Mouse (Mus musculus): Measurements from ENCODE around the gene Kcnmb1. TPM values are rescaled to one million over a fixed set of nuclear protein-coding genes. Genes with fewer than 3 reads are reported as not detected.

Gene Kcnmb1
- total and polyA plus RNA-seq, 2 experiments from 2014 or later, result 0.07 to 0.11 TPM

DNA sequence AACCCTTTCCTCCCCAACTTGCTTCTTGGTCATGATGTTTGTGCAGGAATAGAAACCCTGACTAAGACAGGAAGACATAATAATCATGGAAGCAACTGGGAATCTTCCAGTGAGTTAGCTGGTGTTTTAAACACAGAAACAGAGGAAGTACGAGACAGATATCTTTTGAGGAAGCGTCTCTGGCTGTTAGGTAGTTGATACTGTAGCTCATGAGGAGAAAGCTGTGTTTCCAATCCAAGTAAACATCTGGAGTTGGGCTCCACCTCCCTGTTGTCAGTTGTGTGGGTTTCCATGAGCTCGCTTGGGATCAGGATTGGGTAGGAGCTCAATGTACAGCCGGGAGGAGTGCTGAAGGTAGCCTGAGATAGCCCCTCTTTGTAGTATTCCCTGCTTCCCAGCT is 16.3 kb upstream of the Kcnmb1 start:
- DNase-seq (ENCODE audit: low spot score) (no peak), ATAC-seq (ENCODE audit: low FRiP score) (no peak)
- H3K36me3 ChIP-seq (ENCODE audit: insufficient read depth, low read length), result no peaks in the 10 kb centered on the region
- H3K4me1 ChIP-seq (ENCODE audit: insufficient read depth, low read length), result no peaks in the 10 kb centered on the region
- TF ChIP-seq CTCF (IDR thresholded peaks at IDR 0.05), result no peak
- no peak overlapping the region for H3K9ac ChIP-seq (replicated peaks; ENCODE audit: low read length, poor library complexity, severe bottlenecking)
- H3K4me3 ChIP-seq (ENCODE audit: low read depth, low read length), result no peak overlapping the region
- H3K27me3 ChIP-seq (ENCODE audit: insufficient read depth, low read length), result no peaks in the 10 kb centered on the region
- no peaks in the 10 kb centered on the region for H3K9me3 ChIP-seq (ENCODE audit: low read length)
- 83% methylated on average over 4 of the region's 4 CpGs for whole genome bisulfite sequencing
- H3K4me2 ChIP-seq (ENCODE audit: low read depth, low read length, poor library complexity, severe bottlenecking), result no peak overlapping the region
- no peak overlapping the region for H3K27ac ChIP-seq (ENCODE audit: low read depth, low read length)

DNA sequence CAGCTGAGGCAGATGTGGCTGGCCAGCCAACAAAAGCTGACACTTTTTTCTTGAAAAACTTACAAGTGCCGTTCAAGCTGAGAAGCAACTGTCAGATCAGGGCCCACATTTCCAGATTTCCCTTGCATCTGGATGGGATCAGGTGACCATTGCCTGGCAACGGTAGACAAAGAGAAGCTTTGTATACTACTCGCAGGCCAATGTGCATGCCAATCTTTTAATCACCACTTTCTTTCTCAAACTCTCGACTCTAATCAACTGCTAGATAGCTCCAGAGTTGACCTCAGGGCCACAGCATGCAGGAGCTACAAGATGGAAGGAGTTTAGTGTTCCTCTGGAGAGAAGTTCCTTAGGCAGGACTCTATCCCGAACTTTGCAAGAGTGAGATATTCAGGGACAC is 11.7 kb upstream of the Kcnmb1 start:
- Histone ChIP-seq H3K36me3 (ENCODE audit: insufficient read depth, low read length) (no peaks in the 10 kb centered on the region), H3K27me3 (ENCODE audit: insufficient read depth, low read length) (no peaks in the 10 kb centered on the region), H3K4me1 (ENCODE audit: insufficient read depth, low read length) (no peaks in the 10 kb centered on the region), H3K27ac (ENCODE audit: low read depth, low read length) (no peak overlapping the region), H3K4me3 (ENCODE audit: low read depth, low read length) (no peak overlapping the region), H3K9ac (replicated peaks; ENCODE audit: low read length, poor library complexity, severe bottlenecking) (no peak overlapping the region), H3K9me3 (ENCODE audit: low read length) (no peaks in the 10 kb centered on the region), H3K4me2 (ENCODE audit: low read depth, low read length, poor library complexity, severe bottlenecking) (no peak overlapping the region)
- 32% methylated on average over 5 of the region's 5 CpGs for WGBS
- TF ChIP-seq CTCF (IDR thresholded peaks at IDR 0.05), result no peak
- DNase-seq (ENCODE audit: low spot score) (no peak), ATAC-seq (ENCODE audit: low FRiP score) (no peak)

- TF ChIP-seq CTCF (IDR thresholded peaks at IDR 0.05), result no peak
- no peak for DNase-seq (ENCODE audit: low spot score)
- no peak overlapping the region for H3K4me2 ChIP-seq (ENCODE audit: low read depth, low read length, poor library complexity, severe bottlenecking)
- no peaks in the 10 kb centered on the region for H3K4me1 ChIP-seq (ENCODE audit: insufficient read depth, low read length)
- H3K4me3 ChIP-seq (ENCODE audit: low read depth, low read length), result no peak overlapping the region
- H3K9ac ChIP-seq (replicated peaks; ENCODE audit: low read length, poor library complexity, severe bottlenecking), result no peak overlapping the region
- ATAC-seq (ENCODE audit: low FRiP score), result no peak
- H3K27me3 ChIP-seq (ENCODE audit: insufficient read depth, low read length), result no peaks in the 10 kb centered on the region
- no peak overlapping the region for H3K27ac ChIP-seq (ENCODE audit: low read depth, low read length)
- H3K9me3 ChIP-seq (ENCODE audit: low read length), result no peaks in the 10 kb centered on the region
- H3K36me3 ChIP-seq (ENCODE audit: insufficient read depth, low read length), result no peaks in the 10 kb centered on the region
- 86% methylated on average over 8 of the region's 8 CpGs for WGBS
Observed at GRCm38 (mm10) chr11:33951684-33952625, 10.9 kb upstream of the Kcnmb1 start.

GRCm38 (mm10) chr11:33955982-33956381 is 6.8 kb upstream of the Kcnmb1 start:
- no peak for TF ChIP-seq CTCF (IDR thresholded peaks at IDR 0.05)
- WGBS, result 73% methylated on average over 4 of the region's 4 CpGs
- Histone ChIP-seq H3K4me1 (ENCODE audit: insufficient read depth, low read length) (no peaks in the 10 kb centered on the region), H3K4me2 (ENCODE audit: low read depth, low read length, poor library complexity, severe bottlenecking) (no peak overlapping the region), H3K27me3 (ENCODE audit: insufficient read depth, low read length) (no peaks in the 10 kb centered on the region), H3K9me3 (ENCODE audit: low read length) (no peaks in the 10 kb centered on the region), H3K4me3 (ENCODE audit: low read depth, low read length) (no peak overlapping the region), H3K27ac (ENCODE audit: low read depth, low read length) (no peak overlapping the region), H3K9ac (replicated peaks; ENCODE audit: low read length, poor library complexity, severe bottlenecking) (no peak overlapping the region), H3K36me3 (ENCODE audit: insufficient read depth, low read length) (no peaks in the 10 kb centered on the region)
- no peak for DNase-seq (ENCODE audit: low spot score)
- no peak for ATAC-seq (ENCODE audit: low FRiP score)

GRCm38 (mm10) chr11:33956623-33957022 is 6.2 kb upstream of the Kcnmb1 start:
- no peaks in the 10 kb centered on the region for H3K9me3 ChIP-seq (ENCODE audit: low read length)
- no peaks in the 10 kb centered on the region for H3K27me3 ChIP-seq (ENCODE audit: insufficient read depth, low read length)
- H3K9ac ChIP-seq (replicated peaks; ENCODE audit: low read length, poor library complexity, severe bottlenecking), result no peak overlapping the region
- no peaks in the 10 kb centered on the region for H3K4me1 ChIP-seq (ENCODE audit: insufficient read depth, low read length)
- 87% methylated on average over 5 of the region's 5 CpGs for WGBS
- DNase-seq (ENCODE audit: low spot score) (no peak), ATAC-seq (ENCODE audit: low FRiP score) (no peak)
- no peak for TF ChIP-seq CTCF (IDR thresholded peaks at IDR 0.05)
- H3K4me2 ChIP-seq (ENCODE audit: low read depth, low read length, poor library complexity, severe bottlenecking), result no peak overlapping the region
- no peak overlapping the region for H3K27ac ChIP-seq (ENCODE audit: low read depth, low read length)
- no peak overlapping the region for H3K4me3 ChIP-seq (ENCODE audit: low read depth, low read length)
- no peaks in the 10 kb centered on the region for H3K36me3 ChIP-seq (ENCODE audit: insufficient read depth, low read length)

DNA sequence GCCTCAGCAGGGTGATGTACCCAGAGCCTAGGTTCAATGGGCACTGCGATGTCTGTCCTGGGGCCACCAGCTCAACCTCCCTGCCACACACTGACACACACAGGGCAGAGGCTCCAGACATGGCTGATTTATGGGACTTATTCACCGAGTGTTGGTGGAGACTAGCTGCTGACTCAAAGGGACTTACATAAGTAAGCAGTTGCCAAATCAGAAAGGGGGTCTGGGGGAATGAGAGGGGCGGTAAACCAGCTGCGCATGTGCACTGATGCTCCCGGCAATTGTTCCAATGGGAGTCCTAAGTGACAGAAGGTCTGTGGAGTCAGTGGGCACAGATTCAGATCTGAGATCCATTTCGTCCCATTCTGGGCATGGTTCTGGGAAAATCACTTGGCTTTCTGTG is 5.2 kb upstream of the Kcnmb1 start:
- Histone ChIP-seq H3K4me1 (ENCODE audit: insufficient read depth, low read length) (no peaks in the 10 kb centered on the region), H3K9me3 (ENCODE audit: low read length) (no peaks in the 10 kb centered on the region), H3K27ac (ENCODE audit: low read depth, low read length) (no peak overlapping the region), H3K36me3 (ENCODE audit: insufficient read depth, low read length) (no peaks in the 10 kb centered on the region), H3K9ac (replicated peaks; ENCODE audit: low read length, poor library complexity, severe bottlenecking) (no peak overlapping the region), H3K4me2 (ENCODE audit: low read depth, low read length, poor library complexity, severe bottlenecking) (no peak overlapping the region), H3K27me3 (ENCODE audit: insufficient read depth, low read length) (no peaks in the 10 kb centered on the region), H3K4me3 (ENCODE audit: low read depth, low read length) (no peak overlapping the region)
- DNase-seq (ENCODE audit: low spot score) (no peak), ATAC-seq (ENCODE audit: low FRiP score) (no peak)
- no peak for TF ChIP-seq CTCF (IDR thresholded peaks at IDR 0.05)
- 88% methylated on average over 6 of the region's 6 CpGs for WGBS
